Mouse (Mus musculus) testis, adult 2 months (tissue): Measurements from ENCODE around the gene Rpl10a.

Source experiments
- CTCF ChIP-seq: fragments of 200-500 bp; IDR thresholded peaks from 2 replicates; pipeline ENCODE4 v1.5.1; 2012; ENCODE audit warnings: low read depth, mild to moderate bottlenecking, inconsistent platforms, low read length, moderate library complexity; ENCODE audit not compliant: control insufficient read depth, insufficient read depth, insufficient replicate concordance
- POLR2A ChIP-seq: fragments of 200-500 bp; IDR thresholded peaks from 2 replicates; pipeline ENCODE4 v1.6.1; 2012; ENCODE audit warnings: low read depth, mild to moderate bottlenecking, inconsistent platforms, low read length, moderate library complexity; ENCODE audit not compliant: control insufficient read depth

DNA sequence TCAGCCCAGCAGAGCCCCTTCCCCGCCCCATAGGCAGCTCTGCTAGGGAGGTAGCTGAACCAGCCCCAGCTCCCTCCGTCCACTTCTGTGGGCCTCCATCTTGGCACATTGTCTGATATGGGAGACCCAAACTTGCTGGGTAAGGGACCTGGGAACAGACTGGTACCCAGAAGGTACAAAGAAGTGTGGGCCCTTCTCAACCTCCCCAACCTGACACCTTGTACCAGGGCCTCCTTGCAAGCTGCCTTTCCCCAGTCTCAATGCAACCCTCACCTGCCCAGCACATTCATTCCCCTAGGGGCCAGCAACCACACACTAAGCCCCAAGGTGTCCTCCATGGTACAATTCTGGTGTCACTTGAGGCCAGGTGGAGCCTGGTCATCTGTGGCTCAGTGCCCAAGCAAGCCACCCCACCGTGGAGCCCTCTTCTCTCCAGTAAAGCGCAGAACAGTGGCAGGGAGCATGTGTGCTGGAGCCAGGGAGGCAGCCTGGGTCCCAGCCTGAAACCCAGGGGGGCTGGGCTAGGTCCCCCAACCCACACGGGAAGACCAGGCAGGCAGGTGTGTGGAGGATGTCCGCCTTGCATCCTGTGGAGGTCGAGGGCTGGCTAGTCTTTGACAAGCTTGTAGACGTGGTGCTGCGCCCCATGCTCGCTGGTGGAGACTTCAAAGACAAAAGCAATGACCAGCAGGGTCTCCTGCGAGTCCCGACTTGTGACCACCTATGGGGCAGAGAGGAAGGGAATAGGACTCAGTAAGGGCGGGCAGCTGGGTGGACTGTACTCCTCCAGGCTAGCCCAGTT is 4.0 kb downstream of the Rpl10a start:
- no peak for TF ChIP-seq POLR2A
- TF ChIP-seq CTCF, result no peak
